Mouse (Mus musculus) cerebellum, postnatal 14 days (tissue): ENCODE results near the gene Lnx2.

Source experiments
- DNase-seq, 2 experiments: peaks; one replicate each; pipeline ENCODE4 v3.0.0; 2021; ENCODE audit warnings: mixed read lengths in 2 of 2

The Lnx2 gene

DNA sequence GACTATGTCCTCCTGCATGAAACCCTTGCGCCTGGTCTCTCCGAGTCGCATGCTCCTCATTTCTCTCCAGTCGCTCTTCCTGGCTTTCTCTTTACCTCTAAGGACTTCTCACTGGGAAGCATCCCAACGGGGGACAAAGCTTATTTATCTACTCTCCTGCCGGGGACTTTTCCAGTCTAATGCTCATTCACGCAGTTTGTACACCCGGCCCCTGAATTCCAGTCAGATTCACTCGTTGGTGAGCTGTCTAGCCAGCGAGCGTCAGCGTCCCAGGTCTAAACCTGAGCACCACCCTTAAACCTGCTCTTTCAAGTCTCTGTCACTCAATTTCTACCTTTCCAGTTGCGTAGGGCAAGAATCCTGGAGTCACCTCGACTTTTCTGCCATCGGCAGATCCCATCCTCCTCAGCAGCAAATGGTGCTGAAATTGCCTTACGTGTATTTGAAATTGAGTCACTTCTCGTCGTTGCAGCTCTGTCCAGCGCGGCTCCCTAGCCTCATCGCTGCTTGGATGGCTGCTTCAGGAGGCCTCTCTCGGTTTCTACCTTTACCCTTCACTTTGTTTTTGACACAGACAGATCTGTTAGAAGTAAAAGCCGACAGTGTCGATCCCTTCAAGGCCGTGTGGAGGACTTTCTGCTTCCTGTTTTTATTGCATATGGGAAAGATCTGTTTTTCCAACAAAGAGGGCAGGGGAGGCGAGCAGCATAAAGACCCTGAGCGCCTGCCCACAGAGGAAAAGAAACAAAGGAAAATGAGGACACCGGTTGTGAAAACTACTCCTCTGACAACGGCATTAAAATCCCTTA is 24.7 kb downstream of the Lnx2 start:
- DNase-seq, result no peak

DNA sequence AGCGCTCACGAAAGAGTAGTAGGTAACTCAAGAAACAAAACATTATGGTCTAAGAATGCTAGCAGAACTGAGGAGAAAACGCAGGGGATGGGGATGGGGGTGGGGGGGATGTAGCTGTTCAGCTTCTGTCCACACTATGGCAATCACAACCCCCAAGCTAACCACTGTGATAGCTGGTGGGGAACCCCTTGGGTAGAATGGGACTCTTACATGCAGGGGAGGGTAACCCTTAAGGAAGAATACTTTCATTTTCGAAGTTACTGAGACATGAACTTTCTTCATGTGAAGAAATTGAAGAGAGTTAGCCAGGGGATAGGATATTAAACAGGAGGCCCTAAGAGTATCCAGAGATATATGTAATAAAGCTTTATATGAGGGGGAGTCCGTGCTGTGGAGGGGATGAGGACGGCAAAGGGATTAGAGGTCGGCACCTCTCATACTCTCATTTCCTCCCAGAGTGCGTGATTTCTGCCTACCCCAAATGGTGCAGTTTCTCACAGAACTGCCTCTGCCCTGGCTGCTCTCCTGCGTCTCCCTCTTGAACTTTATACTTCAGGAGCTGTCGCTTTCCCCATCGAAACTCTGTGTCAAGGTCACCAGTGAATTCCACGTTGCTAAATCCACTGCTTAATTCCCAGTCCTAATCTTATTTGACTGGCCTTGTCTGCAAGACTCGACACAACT is 25.4 kb downstream of the Lnx2 start:
- no peak for DNase-seq

DNA sequence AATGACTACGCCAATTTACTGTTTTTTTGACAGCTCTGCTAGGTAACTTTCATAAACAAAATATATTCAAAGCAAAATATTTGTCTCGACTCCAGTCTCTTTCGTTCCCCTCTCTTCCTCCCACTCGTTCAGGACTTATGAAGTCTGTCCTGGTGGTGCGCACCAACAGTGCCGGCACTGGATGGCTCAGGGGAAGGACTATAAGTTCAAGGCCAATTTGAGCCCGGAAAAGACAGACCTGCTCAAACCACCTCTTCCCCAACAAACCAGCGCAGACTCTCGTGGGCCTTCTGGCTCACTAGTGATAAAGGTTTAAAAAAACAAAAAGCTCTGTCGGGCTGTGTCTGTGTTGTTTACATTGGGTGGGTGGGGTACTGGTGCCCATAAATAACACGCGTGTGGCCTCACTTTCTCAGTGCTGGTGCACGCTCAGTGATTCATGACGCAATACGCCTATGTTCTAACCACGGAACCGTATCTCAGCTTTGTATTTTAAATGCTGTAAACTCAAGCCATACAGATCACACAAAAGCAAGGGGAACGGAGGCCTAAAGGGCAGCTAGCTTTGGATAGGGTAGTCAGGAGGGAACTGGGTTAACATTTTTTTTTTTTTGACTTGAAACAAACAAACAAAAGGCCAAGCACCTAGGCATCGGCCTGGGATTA is 26.7 kb downstream of the Lnx2 start:
- no peak for DNase-seq

DNA sequence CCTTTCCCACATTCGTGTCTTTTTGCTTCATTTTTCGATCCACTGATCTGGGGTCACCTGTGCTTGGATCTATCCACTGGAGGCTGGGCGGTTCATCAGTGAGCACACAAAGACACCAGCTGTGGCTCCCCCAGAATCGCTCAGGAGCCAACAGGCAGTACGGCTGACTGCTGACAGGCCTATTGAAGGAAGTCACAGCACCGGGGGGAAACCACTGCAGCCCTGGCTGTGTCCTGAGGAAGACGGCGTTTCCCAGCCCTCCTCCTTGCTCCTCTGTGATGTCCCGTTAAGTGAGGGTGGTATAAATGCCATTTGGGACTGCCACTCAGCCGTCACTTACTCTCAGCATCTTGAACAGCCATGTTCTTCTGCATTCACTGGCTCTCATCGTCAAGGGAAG is 30.5 kb downstream of the Lnx2 start:
- DNase-seq, result no peak

DNA sequence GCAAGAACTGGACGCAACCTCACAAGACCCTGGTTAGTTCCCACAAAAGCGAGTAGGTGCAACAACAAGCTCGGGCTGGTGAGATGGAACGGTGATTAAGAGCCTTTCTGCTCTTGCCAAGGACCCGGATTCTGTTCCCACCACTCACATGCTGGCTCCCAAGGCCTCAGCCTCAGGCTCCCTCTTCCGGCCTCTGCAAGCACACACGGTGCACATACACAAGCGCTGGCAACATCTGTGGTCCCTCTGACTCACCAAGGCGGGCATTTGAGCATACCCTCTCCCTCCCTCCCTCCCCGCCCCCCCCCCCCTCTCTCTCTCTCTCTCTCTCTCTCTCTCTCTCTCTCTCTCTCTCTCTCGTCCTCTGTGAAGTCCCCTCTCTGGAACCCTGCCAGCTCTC is 31.1 kb downstream of the Lnx2 start:
- DNase-seq, result peak in 1 of 2 experiments; percentile 42

DNA sequence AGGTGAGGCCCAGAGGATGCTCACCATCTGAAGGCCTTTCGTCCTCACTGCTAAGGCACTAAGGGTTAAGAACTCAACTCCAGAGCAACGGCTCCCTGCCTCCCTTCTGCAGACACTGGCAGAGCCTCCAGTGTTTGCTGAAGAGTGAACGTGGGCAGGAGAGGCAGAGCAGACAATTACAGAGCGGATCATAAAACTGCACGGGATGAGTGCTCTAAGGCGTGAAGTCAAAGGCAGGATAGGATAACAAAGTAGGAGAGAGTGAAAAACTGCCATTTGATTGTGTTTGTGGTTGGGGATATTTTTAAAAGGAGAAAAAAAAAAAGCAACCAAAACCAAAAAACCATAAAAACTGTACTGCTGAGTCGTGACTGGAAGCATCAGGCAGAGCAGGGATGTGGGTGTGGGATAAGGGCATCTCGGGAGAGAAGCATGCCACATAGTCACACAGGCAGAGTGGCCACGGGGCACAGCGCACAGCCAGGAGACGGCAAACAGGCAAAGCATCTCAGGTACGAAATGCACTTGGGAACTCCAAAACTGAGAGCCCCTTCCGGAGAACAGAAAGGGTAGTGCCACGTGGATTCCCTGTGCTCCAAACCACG is 33.0 kb downstream of the Lnx2 start:
- no peak for DNase-seq

DNA sequence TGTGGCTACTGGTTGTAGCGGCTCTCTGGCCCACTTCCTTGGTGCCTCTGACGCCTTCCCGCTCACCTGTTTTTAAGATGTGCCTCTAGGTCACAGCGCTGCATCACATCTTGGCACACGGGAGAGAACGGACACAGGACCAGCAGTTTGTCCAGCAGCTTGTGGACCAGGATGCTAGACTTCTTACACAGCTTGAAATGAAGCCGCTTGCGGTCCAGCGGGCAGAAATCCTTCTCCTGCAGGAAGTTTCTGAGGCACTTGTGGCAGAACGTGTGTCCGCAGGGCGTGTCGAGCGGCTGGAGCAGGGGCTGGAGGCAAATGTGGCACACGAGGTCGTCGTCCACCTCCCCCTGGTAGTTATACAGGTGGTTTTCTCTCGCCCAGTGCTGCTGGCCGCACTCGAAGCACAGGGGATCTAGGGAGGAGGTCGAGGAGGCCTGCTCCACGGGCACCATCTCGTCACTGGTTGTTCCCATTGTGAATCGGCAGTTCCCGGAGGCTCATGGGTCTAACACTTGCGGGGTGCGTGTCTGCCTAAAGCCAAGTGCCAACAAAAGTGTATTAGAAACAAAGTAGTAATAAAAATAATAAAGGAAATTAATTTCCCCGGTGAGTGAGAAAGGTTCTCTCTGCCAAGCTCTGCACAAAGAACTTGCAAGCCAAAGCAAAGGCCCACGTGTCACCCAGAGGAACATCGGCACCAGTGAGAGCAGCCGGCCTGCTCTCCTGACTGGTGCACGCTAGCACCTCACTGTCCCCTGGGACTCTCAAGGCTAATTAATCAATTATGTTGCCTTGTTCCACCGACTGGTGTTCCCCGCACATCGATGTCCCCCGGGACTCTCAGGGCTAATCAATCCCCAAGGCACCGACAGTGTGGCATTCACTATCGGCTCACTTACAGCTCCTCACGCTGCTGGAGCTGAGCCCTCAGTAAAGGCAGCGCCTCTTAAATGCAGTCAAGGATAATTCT is 34.1 kb downstream of the Lnx2 start:
- DNase-seq, result no peak

DNA sequence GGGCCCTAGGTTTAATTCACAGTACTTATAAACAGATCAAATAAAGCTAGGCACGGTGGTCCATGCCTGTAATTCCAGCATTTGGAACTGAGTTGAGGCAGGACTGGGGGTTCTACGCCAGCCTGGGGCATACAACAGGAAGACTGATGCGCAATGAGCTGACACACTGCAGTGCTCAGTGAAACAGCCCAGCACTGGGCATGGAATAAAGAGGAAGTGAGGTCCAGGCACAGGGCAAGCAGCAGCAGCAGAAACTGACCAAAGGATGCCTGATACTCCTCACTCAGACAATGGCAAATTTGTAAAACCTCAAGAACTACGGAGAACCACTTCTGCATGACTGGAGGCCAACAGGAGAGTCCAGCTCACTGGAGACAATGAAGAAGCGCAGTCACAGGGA is 37.0 kb downstream of the Lnx2 start:
- DNase-seq, result no peak

DNA sequence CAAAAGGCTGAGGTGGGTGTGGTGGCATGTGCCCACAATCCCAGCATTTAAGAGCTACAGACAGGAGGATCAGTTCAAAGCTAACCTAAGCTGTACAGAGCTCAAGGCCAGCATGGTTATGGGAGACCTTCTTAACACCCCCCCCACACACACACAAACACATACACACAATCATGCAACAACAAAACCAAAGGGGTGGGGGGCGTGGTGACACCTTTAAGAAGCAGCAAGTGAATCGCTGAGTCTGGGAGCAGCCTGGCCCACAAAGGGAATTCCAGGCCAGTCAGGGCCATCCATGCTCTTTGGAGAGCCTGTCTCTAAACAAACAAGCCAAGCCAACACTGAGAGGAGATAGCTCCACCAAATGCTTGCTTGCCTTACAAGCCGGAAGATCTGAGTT is 38.8 kb downstream of the Lnx2 start:
- DNase-seq, result no peak

DNA sequence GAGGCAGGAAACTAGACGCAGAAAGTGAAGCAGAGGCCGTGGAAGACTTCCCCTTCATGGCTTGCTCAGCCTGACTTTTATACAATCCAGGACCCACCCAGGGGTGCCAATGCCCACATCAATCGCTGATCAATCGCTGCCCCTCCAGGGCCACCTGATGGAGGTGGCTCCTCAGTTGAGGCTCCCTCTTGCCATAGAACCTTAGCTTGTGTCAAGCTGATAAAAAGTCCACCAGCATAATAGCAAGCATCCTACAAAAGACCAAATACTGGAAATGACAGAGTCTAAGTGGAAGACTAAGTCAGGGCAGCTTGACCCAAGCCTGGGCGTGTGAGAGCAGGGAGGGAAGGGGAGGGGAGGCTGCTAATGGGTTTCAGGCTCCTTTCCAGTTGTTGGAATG is 39.7 kb downstream of the Lnx2 start:
- DNase-seq, result no peak

DNA sequence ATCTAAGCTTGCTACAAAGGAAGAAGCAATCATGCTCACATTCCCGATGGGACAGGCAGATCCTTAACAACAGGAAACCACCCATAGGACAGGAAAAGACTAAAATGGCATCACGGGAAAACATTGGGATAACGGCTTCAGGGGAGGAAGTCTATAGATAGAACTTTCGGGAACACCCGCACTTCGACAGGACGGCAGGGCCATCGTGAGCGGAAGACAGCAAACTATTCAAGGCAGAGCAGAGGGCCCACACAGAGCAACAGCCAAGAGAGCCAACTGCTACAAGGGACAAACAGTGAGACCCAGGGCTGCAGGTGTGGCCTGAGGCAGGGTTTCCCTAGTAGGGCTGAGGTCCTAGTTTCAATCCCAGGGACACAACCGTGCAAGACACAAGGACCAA is 40.4 kb downstream of the Lnx2 start:
- no peak for DNase-seq

DNA sequence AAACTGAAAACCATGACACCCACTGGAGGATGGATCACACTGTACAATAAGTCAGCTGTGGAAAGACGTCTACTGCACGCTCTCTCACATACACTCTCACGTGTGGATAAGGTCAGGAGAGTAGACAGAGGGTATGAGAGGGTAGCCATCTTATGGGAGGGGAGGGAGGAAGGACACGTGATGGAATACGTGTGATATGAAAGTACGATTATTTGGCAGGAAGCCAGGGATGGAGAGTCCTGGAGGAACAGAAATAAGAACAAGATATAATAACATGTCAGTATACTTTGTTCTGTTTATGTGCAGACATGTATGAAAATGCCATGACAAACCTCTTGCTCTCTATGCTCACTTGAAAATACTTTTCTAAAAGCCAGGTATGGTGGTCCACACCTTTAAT is 41.1 kb downstream of the Lnx2 start:
- no peak for DNase-seq

DNA sequence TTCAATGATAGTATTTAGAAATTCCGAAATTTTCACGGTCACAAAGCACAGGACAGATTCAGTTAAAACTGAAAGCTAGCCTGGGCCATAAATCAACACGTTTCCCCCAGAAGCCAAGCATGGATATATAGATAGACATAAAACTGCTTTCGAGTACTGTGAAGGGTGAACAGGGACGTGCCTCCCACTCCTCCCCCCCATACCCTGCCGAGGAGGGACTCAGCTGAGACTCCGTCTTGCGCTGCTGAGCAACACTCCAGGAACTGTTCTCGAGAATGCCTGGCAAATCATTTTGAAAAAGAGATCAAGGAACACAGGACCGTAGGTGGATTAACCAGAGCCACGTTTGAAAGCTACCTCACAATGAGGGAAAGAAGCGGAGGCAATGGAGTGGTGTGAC is 42.1 kb downstream of the Lnx2 start:
- DNase-seq, result no peak

DNA sequence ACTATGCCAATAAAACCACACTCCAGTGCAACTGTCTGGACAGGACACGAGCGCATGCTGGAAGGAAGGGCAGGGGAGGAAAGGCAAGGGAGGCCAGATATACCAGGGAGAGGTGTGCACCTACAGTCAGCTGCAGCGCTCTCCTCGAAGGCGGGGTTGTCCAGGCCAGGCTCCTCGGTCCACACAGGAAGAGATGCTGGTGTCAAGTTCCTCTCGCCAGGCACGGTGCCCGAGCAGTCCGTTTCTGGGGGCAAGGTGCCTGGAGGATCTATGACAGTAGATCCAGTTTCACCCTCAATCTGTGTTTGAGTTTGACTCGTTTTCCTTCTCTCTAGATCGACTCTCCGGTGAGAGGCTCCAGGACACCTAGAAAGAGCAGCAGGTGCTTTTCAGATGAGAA is 43.2 kb downstream of the Lnx2 start:
- no peak for DNase-seq

DNA sequence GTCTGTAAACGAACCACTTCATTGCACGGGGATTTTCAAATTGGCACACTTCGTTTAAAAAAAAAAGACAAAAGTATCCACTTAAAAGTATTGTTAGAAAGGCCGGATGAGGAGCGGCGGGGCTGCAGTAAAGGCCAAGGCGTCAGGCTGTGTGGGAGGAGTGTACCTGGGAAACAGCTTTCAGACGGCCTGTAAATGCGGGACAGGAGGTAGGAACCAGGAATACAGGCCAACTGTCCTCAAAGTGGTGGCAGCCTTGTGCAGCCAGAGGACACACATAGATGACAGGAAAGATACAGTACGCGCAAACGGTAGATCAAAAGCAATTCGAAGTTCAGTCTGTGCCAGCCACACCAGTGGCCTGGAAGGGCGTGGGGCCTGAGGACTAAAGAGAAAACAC is 45.1 kb downstream of the Lnx2 start:
- no peak for DNase-seq

DNA sequence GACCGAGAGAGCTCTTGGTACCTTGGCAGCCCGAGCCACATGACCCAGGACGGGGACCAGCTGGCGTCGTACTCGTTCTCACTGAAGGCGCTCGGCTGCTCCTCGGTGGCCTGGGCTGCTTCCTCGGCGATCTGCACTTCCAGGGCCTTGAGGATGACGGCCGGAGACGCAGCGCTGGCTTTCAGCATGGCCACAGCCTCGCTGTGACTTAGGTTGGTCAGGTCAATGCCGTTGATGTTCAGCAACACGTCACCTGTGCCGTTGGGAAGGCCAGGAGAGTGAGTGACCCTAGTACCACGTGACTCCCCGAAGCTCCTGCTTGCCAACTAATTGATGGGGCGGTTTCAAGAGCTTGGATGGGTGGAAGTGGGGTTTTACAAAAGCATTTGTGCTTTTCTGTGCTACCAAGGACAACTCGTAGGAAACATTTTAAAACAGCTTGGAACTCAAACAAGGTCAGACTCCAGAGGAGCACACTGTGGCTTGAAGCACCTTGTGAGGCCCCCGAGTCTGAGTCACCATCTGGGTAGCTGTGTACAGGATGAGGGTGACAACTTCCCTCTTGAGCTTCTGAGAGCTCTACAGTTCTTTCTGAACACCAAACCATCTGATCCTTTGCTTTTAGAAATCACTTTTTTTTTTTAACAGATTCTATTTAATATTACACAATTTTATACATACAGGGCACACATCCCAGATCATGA is 51.9 kb downstream of the Lnx2 start:
- DNase-seq, result peak; percentile 71 to 76

DNA sequence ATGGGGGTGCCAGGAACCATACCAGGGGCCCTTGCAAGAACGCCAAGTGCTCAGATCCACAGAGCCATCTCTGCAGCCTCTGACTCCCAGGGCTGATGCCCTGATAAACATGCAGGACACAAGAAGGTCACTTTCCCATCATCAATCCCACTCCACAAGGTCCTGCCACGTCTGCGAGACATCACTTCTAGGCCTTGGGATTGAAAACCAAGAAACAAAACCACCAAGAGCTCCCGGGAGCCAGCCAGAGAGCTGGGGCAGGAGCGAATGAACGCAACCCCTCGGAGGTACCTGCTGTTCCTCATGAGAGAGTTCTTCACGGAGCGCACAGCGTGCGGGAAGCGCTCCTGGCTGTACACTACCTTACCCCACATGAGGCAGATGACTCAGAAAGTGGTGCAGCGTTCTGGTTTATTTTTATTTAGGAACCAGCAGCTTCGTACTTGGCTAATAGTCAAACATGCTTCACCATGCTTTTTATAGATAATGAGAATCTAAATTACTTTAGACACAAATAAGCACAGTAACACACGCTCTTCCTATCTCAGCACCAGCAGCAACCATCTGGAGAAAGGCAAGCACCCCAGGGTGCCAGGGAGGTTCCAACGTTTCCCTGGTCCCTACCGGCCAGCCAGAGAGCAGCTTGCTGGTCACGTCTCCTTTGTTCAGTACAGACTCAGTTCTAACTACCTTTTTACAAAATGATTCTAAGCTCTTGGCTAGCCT is 53.0 kb downstream of the Lnx2 start:
- DNase-seq, result peak; percentile 76 to 82

DNA sequence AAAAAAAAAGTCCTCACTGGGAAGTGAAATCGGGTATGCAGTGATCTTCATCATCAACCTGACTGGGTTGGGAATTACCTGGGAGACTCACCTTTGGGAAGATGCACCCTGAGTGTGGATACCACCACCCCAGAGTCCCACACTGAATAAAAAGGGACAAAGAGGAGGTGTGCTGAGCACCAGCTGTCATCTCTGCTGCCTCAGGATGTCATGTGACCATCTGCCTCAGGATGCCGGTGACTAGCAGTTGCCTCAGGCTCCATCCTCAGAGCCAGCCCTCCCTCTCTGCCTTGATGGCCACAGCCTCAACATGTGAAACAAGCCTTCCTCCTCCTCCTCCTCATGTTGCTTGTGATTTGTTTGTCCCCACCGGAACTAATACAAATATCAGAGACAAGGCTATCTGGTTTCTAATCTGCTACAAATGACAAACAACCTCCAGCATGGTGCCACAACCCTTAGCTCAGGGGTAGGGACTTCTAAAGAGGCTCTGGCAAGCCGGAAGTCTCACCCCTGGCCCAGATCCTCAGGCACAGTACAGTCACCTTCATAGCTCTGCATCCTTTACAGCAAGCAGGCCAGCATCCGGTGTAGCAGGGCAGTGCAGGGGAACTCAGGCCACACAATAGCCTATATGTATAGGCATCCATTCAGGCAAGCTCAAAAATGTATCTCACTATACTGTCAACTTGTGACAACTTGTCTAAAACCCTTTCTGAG is 54.7 kb downstream of the Lnx2 start:
- no peak for DNase-seq

DNA sequence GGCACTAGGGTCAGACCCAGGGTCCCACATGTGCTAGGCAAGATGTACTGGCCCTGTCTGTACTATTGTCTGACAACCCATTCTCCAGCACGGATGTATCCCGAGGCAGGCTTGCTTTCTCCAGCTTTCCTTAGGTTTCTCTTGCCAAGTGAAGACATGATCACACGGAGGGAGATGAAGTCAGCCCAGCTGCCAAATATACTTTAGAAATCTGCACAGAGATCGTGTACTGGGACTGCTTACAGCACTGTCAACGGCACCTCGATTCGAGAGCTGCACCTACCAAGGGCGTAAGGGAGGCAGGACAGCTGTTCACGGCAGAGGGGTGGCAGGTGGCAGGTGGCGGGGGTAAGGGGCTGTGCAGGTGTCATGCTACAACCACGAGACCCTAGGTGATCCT is 55.8 kb downstream of the Lnx2 start:
- DNase-seq, result no peak

DNA sequence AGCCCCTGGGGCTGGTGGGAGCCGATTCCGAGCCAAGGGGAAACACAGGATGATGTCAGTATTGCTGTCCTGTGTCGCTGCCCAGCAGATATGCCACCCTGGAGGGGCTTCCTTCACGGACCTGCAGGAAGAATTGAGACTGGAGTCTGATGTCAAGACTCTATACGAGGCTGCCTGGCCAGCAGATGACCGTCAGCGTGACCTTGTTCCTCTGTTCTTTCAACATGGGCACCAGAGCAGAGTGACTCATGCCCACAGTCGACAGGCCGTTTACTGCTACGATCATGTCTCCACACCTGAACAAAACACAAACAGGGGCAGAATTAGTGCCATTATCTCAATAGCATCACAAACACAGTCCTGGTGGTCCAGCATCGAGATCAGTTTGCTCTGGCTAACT is 57.6 kb downstream of the Lnx2 start:
- no peak for DNase-seq
